Mouse (Mus musculus): Measurements from ENCODE around the gene Zfpm1. TPM values are rescaled to one million over a fixed set of nuclear protein-coding genes. Genes with fewer than 3 reads are reported as not detected.

Gene Zfpm1
- 1,238 and 3,030 TPM in 2 replicates for polyA plus RNA-seq (2012; ENCODE audit: insufficient read depth, low replicate concordance)

DNA sequence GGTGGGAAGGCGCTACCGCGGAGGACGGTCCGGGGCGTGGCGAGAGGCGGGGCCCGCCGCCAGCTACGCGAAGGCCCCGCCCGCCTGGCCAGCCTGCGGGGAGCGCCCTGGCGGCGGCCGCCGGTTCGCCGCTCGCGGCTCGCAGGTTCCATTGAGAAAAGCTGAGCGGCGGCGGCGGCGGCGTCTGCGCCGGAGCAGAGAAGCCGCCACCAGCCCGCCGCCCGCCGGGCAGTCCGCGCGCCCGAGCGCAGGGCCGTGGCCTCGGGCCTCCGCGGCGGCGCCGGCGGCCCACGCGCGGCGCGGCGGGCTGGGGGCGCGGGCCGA is at the start of gene Zfpm1:
Zfpm1 (plus strand) TSS at position 107 of the 324 bp plus-strand sequence.
- no peaks in the 10 kb centered on the region for H3K9me3 ChIP-seq
- TF ChIP-seq FLI1 (IDR thresholded peaks at IDR 0.05; ENCODE audit: low read length) (no peak), GATA1 (IDR thresholded peaks at IDR 0.05; ENCODE audit: borderline replicate concordance, low read length) (no peak)
- peak within 1 kb of the TSS; percentile 98 for H3K4me3 ChIP-seq (replicated peaks)
- H3K36me3 ChIP-seq (replicated peaks; ENCODE audit: low read length), result peaks cover 42% of the 10 kb centered on the region
- no peaks in the 10 kb centered on the region for H3K27me3 ChIP-seq (replicated peaks)
- peaks cover 76% of the 10 kb centered on the region for H3K4me1 ChIP-seq

DNA sequence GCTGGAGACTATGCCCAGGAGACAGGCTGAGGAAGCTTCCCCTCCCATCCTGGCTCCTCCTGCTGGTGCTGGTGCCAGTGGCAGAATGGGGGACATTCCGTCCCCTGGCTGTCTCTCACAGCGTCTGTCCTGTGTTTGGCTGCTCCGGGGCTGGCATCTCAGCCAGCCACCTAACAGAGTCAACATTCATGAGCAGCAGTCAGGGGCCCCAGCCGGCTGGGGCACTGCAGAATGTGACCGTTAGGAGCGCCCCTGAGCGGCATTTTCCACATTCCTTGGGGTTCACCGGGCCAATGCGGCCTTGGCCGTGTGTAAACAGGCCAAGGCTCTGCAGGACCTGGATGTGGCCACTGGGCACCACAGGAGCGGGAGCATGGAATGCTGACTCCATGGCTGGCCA is 47.9 kb upstream of the Zfpm1 start:
- Histone ChIP-seq H3K4me3 (replicated peaks) (no peak overlapping the region), H3K36me3 (replicated peaks; ENCODE audit: low read length) (no peaks in the 10 kb centered on the region), H3K27me3 (replicated peaks) (peaks cover 99% of the 10 kb centered on the region), H3K9me3 (no peaks in the 10 kb centered on the region), H3K4me1 (peaks cover 25% of the 10 kb centered on the region)
- no peak for TF ChIP-seq FLI1 (IDR thresholded peaks at IDR 0.05; ENCODE audit: low read length)
- TF ChIP-seq GATA1 (IDR thresholded peaks at IDR 0.05; ENCODE audit: borderline replicate concordance, low read length), result no peak

DNA sequence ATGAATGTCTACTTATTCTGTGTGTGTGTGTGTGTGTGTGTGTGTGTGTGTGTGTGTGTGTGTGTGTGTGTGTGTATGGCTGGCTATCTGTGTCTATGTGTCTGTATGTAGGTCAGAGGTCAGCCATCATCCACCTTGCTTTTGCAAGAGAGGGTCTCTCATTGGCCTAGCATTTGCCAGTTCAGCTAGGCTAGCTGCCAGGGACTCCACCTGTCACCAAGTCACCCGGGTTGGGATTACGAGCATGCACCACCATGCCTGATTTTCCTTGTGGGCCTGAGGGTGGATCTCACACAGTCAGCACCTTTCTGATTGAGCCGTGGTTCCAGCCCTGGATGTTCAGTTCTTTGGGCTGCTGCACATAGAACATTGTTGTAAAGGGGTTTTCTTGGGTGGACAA is 45.4 kb upstream of the Zfpm1 start:
- Histone ChIP-seq H3K27me3 (replicated peaks) (peaks cover 98% of the 10 kb centered on the region), H3K4me3 (replicated peaks) (no peak overlapping the region), H3K9me3 (no peaks in the 10 kb centered on the region), H3K36me3 (replicated peaks; ENCODE audit: low read length) (no peaks in the 10 kb centered on the region), H3K4me1 (peaks cover 9% of the 10 kb centered on the region)
- no peak for TF ChIP-seq GATA1 (IDR thresholded peaks at IDR 0.05; ENCODE audit: borderline replicate concordance, low read length)

DNA sequence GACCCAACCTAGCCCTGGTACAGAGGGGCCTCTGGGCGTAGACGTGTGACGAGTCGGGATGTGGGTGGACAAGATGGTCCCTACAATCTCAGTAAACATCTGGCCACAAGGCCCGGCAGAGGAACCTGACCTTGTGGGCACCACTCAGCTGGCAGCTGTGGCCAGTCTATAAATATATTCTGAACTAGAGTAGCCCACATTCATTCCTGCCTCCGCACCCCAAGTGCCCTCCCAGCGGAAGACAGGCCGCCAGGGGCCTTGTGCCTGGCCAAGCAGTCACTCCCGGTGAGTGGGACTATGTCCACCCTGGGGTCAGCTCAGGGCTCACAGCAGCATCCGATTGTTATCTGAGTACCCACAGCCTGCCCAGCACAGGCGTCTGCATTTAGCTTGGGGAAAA is 43.7 kb upstream of the Zfpm1 start:
- TF ChIP-seq FLI1 (IDR thresholded peaks at IDR 0.05; ENCODE audit: low read length) (no peak), GATA1 (IDR thresholded peaks at IDR 0.05; ENCODE audit: borderline replicate concordance, low read length) (no peak)
- Histone ChIP-seq H3K4me3 (replicated peaks) (no peak overlapping the region), H3K9me3 (no peaks in the 10 kb centered on the region), H3K27me3 (replicated peaks) (peaks cover 97% of the 10 kb centered on the region), H3K4me1 (peaks cover 21% of the 10 kb centered on the region), H3K36me3 (replicated peaks; ENCODE audit: low read length) (no peaks in the 10 kb centered on the region)

DNA sequence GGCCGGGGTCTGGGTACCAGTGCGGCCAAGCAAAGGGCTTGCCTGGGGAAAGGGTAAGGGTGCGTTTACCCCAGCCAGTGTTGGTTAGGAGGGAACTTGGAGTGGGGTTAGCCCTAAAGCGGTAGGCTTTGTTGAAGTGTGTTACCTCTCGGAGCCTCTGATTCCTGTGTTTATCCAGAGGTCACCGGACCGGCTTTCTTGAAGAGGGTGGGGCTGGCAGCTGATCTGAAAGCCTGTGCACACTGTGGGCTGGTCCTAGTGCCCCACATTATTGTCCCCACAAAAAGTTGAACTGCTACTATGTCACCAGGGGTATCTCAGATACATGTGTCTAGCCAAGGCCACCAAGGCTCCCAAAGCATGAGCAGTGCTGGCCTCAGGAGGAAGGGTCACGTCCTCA is 43.2 kb upstream of the Zfpm1 start:
- TF ChIP-seq FLI1 (IDR thresholded peaks at IDR 0.05; ENCODE audit: low read length) (no peak), GATA1 (IDR thresholded peaks at IDR 0.05; ENCODE audit: borderline replicate concordance, low read length) (no peak)
- H3K9me3 ChIP-seq, result no peaks in the 10 kb centered on the region
- peaks cover 96% of the 10 kb centered on the region for H3K27me3 ChIP-seq (replicated peaks)
- H3K36me3 ChIP-seq (replicated peaks; ENCODE audit: low read length), result no peaks in the 10 kb centered on the region
- H3K4me1 ChIP-seq, result peaks cover 21% of the 10 kb centered on the region
- H3K4me3 ChIP-seq (replicated peaks), result no peak overlapping the region

DNA sequence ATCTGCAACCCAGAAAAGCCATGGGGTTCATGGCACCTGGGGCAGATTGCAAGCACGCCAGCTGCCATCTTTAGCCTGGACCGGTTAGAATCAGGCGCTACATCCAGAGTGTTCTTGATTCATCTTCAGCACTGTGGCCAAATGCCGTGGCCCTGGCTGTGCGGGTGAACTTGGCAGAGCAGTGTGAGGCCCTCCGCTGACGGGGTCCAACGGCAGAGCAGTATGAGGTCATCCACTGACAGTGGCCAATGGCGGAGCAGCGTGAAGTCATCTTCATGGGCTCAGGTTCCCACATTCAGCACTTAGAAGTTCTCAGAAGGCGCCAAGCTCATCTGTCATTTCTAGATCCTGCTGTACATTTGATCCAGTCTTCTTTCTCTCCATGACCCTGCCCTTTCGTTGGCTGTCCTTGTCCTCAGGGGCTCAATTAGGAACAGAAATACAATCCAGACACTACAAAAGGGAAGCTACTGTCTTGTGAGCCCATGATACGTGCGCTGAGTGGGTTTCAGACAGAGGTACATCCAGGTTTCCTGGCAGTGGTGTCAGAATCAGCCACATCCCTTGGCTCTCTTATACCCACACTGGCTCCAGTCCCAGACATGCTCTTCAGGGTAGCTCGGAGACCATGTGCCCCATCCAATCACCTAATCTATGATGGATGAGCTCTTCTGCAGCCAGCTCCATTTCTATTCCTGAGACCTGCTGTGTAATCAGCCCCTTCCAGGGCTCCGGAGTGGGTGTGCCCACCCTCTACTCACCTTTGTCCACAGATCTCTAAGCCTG is 41.5 kb upstream of the Zfpm1 start:
- Histone ChIP-seq H3K9me3 (no peaks in the 10 kb centered on the region), H3K36me3 (replicated peaks; ENCODE audit: low read length) (no peaks in the 10 kb centered on the region), H3K4me1 (peaks cover 36% of the 10 kb centered on the region), H3K27me3 (replicated peaks) (peaks cover 93% of the 10 kb centered on the region), H3K4me3 (replicated peaks) (no peak overlapping the region)
- TF ChIP-seq FLI1 (IDR thresholded peaks at IDR 0.05; ENCODE audit: low read length), result no peak

DNA sequence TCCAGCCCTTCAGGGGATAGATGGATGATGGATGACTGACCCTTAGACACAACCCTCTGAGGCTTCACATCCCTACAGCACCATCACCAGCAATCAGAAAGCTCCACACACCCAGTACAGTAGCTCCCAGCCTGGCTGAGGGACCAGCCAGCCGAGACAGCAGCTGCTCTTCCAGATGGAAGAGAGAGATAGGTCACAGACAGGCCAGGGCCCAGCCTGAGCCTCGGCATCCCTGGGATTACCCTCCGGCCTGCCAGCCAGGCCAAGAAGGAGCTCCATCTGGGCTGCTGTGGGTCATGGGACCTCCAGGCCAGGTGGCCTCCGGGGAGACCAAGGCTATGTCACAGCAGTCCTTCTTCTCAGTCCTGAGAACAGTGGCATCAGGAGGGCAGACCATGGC is 38.6 kb upstream of the Zfpm1 start:
- TF ChIP-seq FLI1 (IDR thresholded peaks at IDR 0.05; ENCODE audit: low read length) (no peak), GATA1 (IDR thresholded peaks at IDR 0.05; ENCODE audit: borderline replicate concordance, low read length) (no peak)
- H3K36me3 ChIP-seq (replicated peaks; ENCODE audit: low read length), result no peaks in the 10 kb centered on the region
- peaks cover 90% of the 10 kb centered on the region for H3K27me3 ChIP-seq (replicated peaks)
- no peak overlapping the region for H3K4me3 ChIP-seq (replicated peaks)
- H3K4me1 ChIP-seq, result peaks cover 56% of the 10 kb centered on the region
- no peaks in the 10 kb centered on the region for H3K9me3 ChIP-seq

DNA sequence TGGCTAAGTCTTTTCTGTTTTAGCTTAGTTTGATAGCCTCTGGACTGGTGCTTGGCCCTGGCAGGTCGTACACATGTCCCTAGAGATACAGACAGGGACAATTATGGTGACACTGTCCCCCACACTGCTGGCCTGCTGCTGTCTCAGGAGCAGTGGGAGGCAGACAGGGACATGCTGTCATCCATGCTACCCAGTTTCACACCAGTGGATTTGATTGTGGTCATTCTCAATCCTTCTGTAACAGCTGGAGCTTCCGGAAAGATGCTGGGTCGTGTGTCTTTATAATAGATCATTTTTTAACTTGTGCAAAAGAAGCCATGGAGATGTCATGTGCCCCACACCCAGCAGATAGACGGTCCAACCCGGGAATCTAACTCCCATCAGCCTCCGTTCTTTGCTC is 36.8 kb upstream of the Zfpm1 start:
- no peak overlapping the region for H3K4me3 ChIP-seq (replicated peaks)
- no peaks in the 10 kb centered on the region for H3K9me3 ChIP-seq
- TF ChIP-seq GATA1 (IDR thresholded peaks at IDR 0.05; ENCODE audit: borderline replicate concordance, low read length) (no peak), FLI1 (IDR thresholded peaks at IDR 0.05; ENCODE audit: low read length) (no peak)
- peaks cover 90% of the 10 kb centered on the region for H3K27me3 ChIP-seq (replicated peaks)
- H3K4me1 ChIP-seq, result peaks cover 57% of the 10 kb centered on the region
- no peaks in the 10 kb centered on the region for H3K36me3 ChIP-seq (replicated peaks; ENCODE audit: low read length)

DNA sequence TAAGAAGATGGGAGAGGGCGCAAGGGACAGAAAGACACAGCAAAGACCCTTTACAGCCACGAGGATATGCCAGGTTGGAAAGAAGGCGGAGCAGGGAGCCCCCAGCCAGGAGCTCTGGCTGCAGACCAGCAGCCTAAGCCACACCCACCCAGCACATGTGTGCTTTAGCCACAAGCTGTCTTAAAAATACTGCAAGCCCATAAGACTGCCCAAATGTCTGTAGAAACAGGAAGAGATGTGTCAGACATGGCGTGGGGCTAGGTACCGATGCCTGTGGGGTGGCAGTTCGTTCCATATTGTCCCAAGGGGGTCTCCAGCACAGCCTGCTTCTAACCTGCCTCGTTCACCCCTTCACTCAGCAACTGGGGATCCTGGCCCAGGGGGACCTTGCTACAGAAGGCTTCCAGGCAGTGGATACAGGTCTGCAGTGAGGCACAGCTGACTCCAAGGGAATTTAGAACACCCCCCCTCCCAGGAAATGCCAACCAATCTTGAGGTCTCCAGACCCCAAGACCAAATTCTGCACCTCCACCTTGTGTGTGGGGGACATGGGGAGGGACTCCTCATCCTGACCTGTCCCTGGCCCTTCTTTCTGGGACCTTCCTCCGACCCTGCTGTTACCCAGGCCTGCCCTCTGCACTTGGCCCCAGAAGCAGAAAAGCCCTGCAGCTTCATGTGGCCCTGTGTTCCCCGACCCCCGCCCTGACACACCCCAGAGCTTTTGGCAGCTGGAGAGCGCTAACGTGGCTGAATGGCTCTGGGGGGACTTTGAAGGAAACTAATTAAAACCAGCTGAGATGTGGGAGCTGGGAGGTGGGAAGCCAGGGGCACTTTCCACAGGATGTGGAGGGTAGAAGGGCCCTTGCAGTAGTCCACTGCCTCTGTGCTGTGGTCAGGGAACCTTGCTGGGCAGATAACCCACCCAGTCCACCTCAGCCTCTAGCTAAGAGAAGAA is 35.4 kb upstream of the Zfpm1 start:
- no peak for TF ChIP-seq FLI1 (IDR thresholded peaks at IDR 0.05; ENCODE audit: low read length)
- TF ChIP-seq GATA1 (IDR thresholded peaks at IDR 0.05; ENCODE audit: borderline replicate concordance, low read length), result no peak
- Histone ChIP-seq H3K36me3 (replicated peaks; ENCODE audit: low read length) (no peaks in the 10 kb centered on the region), H3K9me3 (no peaks in the 10 kb centered on the region), H3K27me3 (replicated peaks) (peaks cover 88% of the 10 kb centered on the region), H3K4me3 (replicated peaks) (peak overlapping the region; percentile 76), H3K4me1 (peaks cover 57% of the 10 kb centered on the region)

DNA sequence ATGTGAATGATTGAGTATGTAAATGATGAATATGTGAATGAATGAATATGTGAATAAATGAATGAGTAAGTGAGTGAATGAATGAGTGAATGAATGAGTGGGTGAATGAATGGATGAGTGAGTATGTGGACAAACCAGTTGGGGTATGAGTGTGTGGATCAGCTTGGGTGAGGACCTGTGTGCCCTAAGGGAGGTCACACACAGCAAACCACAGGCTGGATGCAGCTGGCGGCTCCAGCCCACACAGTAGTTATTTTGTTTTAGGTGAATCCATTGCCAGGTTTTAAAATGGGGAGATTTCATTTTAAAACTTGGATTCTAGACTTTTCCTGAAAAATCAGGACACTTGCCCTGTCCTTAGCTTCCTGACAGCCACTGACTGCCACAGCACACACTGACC is 30.2 kb upstream of the Zfpm1 start:
- TF ChIP-seq GATA1 (IDR thresholded peaks at IDR 0.05; ENCODE audit: borderline replicate concordance, low read length), result no peak
- no peak for TF ChIP-seq FLI1 (IDR thresholded peaks at IDR 0.05; ENCODE audit: low read length)
- H3K4me3 ChIP-seq (replicated peaks), result no peak overlapping the region
- peaks cover 93% of the 10 kb centered on the region for H3K27me3 ChIP-seq (replicated peaks)

More for the DNA sequence above, 30.2 kb upstream of the Zfpm1 start:
- Histone ChIP-seq H3K9me3 (no peaks in the 10 kb centered on the region), H3K36me3 (replicated peaks; ENCODE audit: low read length) (no peaks in the 10 kb centered on the region), H3K4me1 (peaks cover 20% of the 10 kb centered on the region)

Measured in megakaryocyte, embryonic 14.5 days (primary cell).